Mouse (Mus musculus): ENCODE measurements around the gene Nfkbiz. TPM values are rescaled to one million over a fixed set of nuclear protein-coding genes. Genes with fewer than 3 reads are reported as not detected.

Gene Nfkbiz
- polyA plus RNA-seq, 1 experiment from 2014 or later, result 2.3 TPM

DNA sequence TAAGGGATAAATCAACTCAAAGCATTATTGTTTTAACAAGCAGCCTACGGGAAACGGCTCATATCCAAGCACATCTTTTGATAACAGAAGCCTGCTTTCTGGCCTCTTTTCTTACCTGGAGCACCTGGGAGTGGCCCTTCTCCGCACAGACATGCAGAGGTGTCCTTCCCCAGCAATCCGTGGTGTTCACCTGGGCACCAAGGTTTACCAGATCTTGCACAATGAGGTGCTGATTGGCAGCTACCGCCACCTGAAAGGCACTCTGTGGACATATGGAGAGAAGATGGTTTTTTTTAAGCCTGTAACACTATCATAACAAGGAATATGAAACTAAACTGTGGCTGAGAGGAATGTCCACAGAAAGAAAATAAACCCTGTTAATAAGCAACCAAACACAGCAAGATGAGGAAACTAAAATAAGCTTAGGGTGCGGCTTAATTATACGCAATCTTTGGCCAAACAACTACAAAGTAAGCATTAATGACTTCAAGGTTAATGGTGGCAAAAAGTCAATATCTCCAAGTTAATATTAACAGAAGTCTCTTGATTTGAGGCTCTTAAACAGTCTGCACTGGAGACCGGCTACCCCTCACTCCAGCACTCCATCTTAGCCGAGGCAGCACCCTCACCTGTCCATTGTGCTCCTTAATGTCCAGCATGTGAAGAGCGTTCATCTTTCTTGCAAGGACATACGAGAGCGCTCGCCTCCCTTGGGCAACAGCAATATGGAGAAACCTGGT, 22.3 kb downstream of the Nfkbiz start:
- H3K9ac ChIP-seq (ENCODE audit: low read length), result no peak overlapping the region
- H3K4me1 ChIP-seq (replicated peaks; ENCODE audit: control insufficient read depth, insufficient read depth, low read length), result peaks cover 2% of the 10 kb centered on the region; the same call in 1 of the 2 replicates
- 95% methylated on average over 13 of the region's 13 CpGs for WGBS
- no peaks in the 10 kb centered on the region; the same call in 1 of the 2 replicates for H3K36me3 ChIP-seq (ENCODE audit: control insufficient read depth, insufficient read depth, low read length)
- no peaks in the 10 kb centered on the region for H3K27me3 ChIP-seq (ENCODE audit: control insufficient read depth, insufficient read depth, low read length)
- H3K4me3 ChIP-seq (ENCODE audit: low read depth, low read length), result no peak overlapping the region
- H3K27ac ChIP-seq (ENCODE audit: low read depth, low read length), result no peak overlapping the region
- no peak for ATAC-seq (replicated peaks; ENCODE audit: low FRiP score)
- H3K4me2 ChIP-seq (ENCODE audit: low read depth, low read length, severe bottlenecking), result no peak overlapping the region
- H3K9me3 ChIP-seq (ENCODE audit: control insufficient read depth, low read length), result no peaks in the 10 kb centered on the region
- DNase-seq (ENCODE audit: low spot score), result no peak

DNA sequence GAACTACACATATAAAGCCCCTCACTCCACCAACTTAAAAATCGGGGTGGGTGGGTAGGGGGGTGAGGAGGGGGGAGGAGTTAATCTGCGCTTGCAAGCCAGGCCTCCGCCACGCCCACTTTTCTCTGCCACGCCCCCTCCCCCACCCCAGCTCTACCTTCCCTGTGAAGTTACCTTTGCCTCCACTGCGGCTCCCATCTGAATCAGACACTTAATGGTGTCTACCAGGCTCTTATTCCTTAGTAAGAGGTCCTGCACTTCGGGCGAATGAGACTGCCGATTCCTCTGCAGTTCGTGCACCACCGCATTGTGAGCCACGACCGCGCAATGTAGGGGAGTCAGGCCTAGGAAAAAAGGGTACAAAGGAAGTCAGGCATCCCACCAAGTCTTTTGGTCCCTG, 23.2 kb downstream of the Nfkbiz start:
- WGBS, result 83% methylated on average over 14 of the region's 14 CpGs
- Histone ChIP-seq H3K9me3 (ENCODE audit: control insufficient read depth, low read length) (no peaks in the 10 kb centered on the region), H3K27ac (ENCODE audit: low read depth, low read length) (no peak overlapping the region), H3K4me2 (ENCODE audit: low read depth, low read length, severe bottlenecking) (no peak overlapping the region), H3K4me1 (replicated peaks; ENCODE audit: control insufficient read depth, insufficient read depth, low read length) (0 out of 2 replicates have a peak, but pooled peaks cover under 1% of the 10 kb centered on the region), H3K27me3 (ENCODE audit: control insufficient read depth, insufficient read depth, low read length) (no peaks in the 10 kb centered on the region), H3K36me3 (ENCODE audit: control insufficient read depth, insufficient read depth, low read length) (no peaks in the 10 kb centered on the region; the same call in 1 of the 2 replicates), H3K9ac (ENCODE audit: low read length) (no peak overlapping the region), H3K4me3 (ENCODE audit: low read depth, low read length) (no peak overlapping the region)
- no peak for ATAC-seq (replicated peaks; ENCODE audit: low FRiP score)
- DNase-seq (ENCODE audit: low spot score), result no peak

GRCm38 (mm10) chr16:55814686-55815085, 24.0 kb downstream of the Nfkbiz start:
- no peak for DNase-seq (ENCODE audit: low spot score)

DNA sequence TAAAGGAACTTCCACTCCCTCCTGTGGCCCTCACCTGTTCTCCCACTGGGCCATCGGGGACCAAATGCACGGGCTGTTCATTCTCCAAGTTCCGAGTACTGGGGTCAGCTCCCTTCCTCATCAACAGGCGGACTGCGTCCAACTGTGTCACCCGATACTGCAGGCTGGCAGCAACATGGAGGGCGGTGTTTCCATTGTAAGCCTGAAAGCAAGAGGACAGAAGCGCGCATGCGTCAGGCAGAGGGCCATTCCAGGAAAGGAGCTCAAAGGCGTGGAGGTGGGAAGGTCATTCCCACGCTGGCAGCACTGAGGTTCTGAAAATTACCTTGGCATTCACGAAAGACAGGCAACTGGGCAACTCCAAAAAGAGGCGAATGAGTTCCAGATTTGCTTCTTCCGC, 24.8 kb downstream of the Nfkbiz start:
- Histone ChIP-seq H3K4me3 (ENCODE audit: low read depth, low read length) (no peak overlapping the region), H3K4me2 (ENCODE audit: low read depth, low read length, severe bottlenecking) (no peak overlapping the region), H3K9ac (ENCODE audit: low read length) (no peak overlapping the region), H3K9me3 (ENCODE audit: control insufficient read depth, low read length) (no peaks in the 10 kb centered on the region), H3K4me1 (replicated peaks; ENCODE audit: control insufficient read depth, insufficient read depth, low read length) (no peaks in the 10 kb centered on the region), H3K27ac (ENCODE audit: low read depth, low read length) (no peak overlapping the region), H3K27me3 (ENCODE audit: control insufficient read depth, insufficient read depth, low read length) (no peaks in the 10 kb centered on the region), H3K36me3 (ENCODE audit: control insufficient read depth, insufficient read depth, low read length) (no peaks in the 10 kb centered on the region; the same call in 1 of the 2 replicates)
- no peak for ATAC-seq (replicated peaks; ENCODE audit: low FRiP score)
- no peak for DNase-seq (ENCODE audit: low spot score)
- WGBS, result 89% methylated on average over 15 of the region's 15 CpGs

More at GRCm38 (mm10) chr16:55814686-55815085, 24.0 kb downstream of the Nfkbiz start:
- Histone ChIP-seq H3K27me3 (ENCODE audit: control insufficient read depth, insufficient read depth, low read length) (no peaks in the 10 kb centered on the region), H3K9ac (ENCODE audit: low read length) (no peak overlapping the region), H3K4me1 (replicated peaks; ENCODE audit: control insufficient read depth, insufficient read depth, low read length) (no peaks in the 10 kb centered on the region), H3K4me3 (ENCODE audit: low read depth, low read length) (no peak overlapping the region), H3K27ac (ENCODE audit: low read depth, low read length) (no peak overlapping the region), H3K4me2 (ENCODE audit: low read depth, low read length, severe bottlenecking) (no peak overlapping the region), H3K36me3 (ENCODE audit: control insufficient read depth, insufficient read depth, low read length) (no peaks in the 10 kb centered on the region; the same call in 1 of the 2 replicates), H3K9me3 (ENCODE audit: control insufficient read depth, low read length) (no peaks in the 10 kb centered on the region)
- WGBS, result 90% methylated on average over 6 of the region's 6 CpGs
- ATAC-seq (replicated peaks; ENCODE audit: low FRiP score), result no peak

- Histone ChIP-seq H3K9me3 (ENCODE audit: control insufficient read depth, low read length) (no peaks in the 10 kb centered on the region), H3K36me3 (ENCODE audit: control insufficient read depth, insufficient read depth, low read length) (no peaks in the 10 kb centered on the region; the same call in 1 of the 2 replicates), H3K4me2 (ENCODE audit: low read depth, low read length, severe bottlenecking) (no peak overlapping the region), H3K4me1 (replicated peaks; ENCODE audit: control insufficient read depth, insufficient read depth, low read length) (no peaks in the 10 kb centered on the region), H3K9ac (ENCODE audit: low read length) (no peak overlapping the region), H3K27ac (ENCODE audit: low read depth, low read length) (no peak overlapping the region), H3K4me3 (ENCODE audit: low read depth, low read length) (no peak overlapping the region), H3K27me3 (ENCODE audit: control insufficient read depth, insufficient read depth, low read length) (no peaks in the 10 kb centered on the region)
- 89% methylated on average over 6 of the region's 6 CpGs for WGBS
- DNase-seq (ENCODE audit: low spot score) (no peak), ATAC-seq (replicated peaks; ENCODE audit: low FRiP score) (no peak)
Observed at GRCm38 (mm10) chr16:55811792-55812191, 26.9 kb downstream of the Nfkbiz start.

DNA sequence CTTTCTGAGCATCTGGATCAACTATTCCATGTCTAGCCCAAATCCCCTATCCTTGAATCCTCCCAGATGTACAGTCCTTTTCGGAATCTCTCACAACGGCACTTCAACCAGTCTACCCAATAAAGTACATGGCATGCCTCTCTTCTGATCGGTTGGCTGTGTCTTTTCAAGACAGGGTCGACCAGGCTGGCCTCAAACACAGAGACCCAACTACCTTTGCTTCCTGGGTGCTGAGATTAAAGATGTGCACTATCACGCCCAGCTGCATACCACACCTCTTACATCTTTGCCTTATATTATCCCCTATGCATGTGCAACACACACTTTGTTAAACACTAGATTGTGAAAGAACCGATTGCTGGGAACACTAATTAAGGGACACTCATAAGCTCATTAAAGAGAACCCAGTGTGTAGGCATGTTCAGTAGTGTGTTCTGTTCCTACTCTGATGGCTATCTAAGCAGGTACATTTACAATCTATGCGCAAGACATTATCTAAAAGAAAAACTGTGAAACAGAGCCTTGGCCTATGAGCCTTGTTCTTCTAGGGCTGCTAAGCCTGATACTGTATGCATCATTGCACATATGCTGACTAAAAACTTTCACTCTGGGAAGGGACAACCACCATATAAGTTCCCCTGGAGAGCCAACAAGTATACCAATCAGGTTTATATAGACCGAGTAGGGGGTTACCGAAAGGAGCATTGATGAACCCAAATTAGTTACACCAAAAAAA, 28.8 kb downstream of the Nfkbiz start:
- Histone ChIP-seq H3K9me3 (ENCODE audit: control insufficient read depth, low read length) (no peaks in the 10 kb centered on the region), H3K36me3 (ENCODE audit: control insufficient read depth, insufficient read depth, low read length) (no peaks in the 10 kb centered on the region; the same call in 1 of the 2 replicates), H3K27ac (ENCODE audit: low read depth, low read length) (no peak overlapping the region), H3K4me2 (ENCODE audit: low read depth, low read length, severe bottlenecking) (no peak overlapping the region), H3K4me1 (replicated peaks; ENCODE audit: control insufficient read depth, insufficient read depth, low read length) (no peaks in the 10 kb centered on the region), H3K9ac (ENCODE audit: low read length) (no peak overlapping the region), H3K27me3 (ENCODE audit: control insufficient read depth, insufficient read depth, low read length) (no peaks in the 10 kb centered on the region), H3K4me3 (ENCODE audit: low read depth, low read length) (no peak overlapping the region)
- 93% methylated on average over 9 of the region's 9 CpGs for WGBS
- no peak for ATAC-seq (replicated peaks; ENCODE audit: low FRiP score)
- DNase-seq (ENCODE audit: low spot score), result no peak

DNA sequence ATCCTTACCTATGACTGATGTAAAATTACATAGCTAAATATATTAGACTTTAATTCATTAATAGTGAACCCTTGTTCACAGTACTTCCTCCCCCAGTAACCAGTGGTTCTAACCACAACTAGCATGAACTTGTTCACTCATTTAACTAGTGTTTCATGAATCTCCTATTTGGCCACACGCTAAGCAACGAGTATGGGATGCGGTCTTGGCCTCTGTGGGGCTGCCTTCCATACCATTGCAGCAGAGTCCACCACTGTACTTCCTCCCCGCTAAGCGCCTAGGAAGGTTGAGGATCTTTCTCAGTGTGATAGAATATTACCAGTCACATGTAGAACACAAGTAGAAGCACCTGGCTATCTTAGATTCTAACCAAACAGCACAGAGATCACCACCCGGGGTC, 29.4 kb downstream of the Nfkbiz start:
- Histone ChIP-seq H3K9ac (ENCODE audit: low read length) (no peak overlapping the region), H3K9me3 (ENCODE audit: control insufficient read depth, low read length) (no peaks in the 10 kb centered on the region), H3K4me1 (replicated peaks; ENCODE audit: control insufficient read depth, insufficient read depth, low read length) (no peaks in the 10 kb centered on the region), H3K27me3 (ENCODE audit: control insufficient read depth, insufficient read depth, low read length) (no peaks in the 10 kb centered on the region), H3K27ac (ENCODE audit: low read depth, low read length) (no peak overlapping the region), H3K4me3 (ENCODE audit: low read depth, low read length) (no peak overlapping the region), H3K36me3 (ENCODE audit: control insufficient read depth, insufficient read depth, low read length) (no peaks in the 10 kb centered on the region; the same call in 1 of the 2 replicates), H3K4me2 (ENCODE audit: low read depth, low read length, severe bottlenecking) (no peak overlapping the region)
- no peak for ATAC-seq (replicated peaks; ENCODE audit: low FRiP score)
- 97% methylated on average over 6 of the region's 6 CpGs for whole genome bisulfite sequencing
- DNase-seq (ENCODE audit: low spot score), result no peak

DNA sequence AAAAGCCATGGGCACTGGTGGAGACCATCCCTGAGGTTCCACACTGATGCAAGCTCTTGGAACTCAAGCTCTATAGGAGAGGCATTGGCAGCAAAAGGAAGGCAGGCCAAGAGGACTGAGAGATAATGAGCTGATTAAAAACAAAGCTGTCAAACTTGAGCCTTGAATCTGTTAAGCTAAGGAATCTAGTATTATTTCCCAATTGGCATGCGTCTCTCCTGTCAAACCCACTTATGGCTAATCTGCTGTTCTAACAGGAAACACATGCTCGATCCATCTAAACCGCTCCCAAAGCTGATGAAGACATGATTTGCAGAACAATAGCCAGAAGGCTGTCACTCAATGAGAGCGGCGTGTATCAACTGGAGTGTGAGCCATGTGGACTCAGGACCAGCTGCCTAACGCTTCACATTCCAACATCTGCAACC, 31.2 kb downstream of the Nfkbiz start:
- no peaks in the 10 kb centered on the region for H3K9me3 ChIP-seq (ENCODE audit: control insufficient read depth, low read length)
- no peak overlapping the region for H3K4me2 ChIP-seq (ENCODE audit: low read depth, low read length, severe bottlenecking)
- no peak for DNase-seq (ENCODE audit: low spot score)
- no peaks in the 10 kb centered on the region for H3K27me3 ChIP-seq (ENCODE audit: control insufficient read depth, insufficient read depth, low read length)
- no peaks in the 10 kb centered on the region for H3K4me1 ChIP-seq (replicated peaks; ENCODE audit: control insufficient read depth, insufficient read depth, low read length)
- no peaks in the 10 kb centered on the region; the same call in 1 of the 2 replicates for H3K36me3 ChIP-seq (ENCODE audit: control insufficient read depth, insufficient read depth, low read length)
- H3K4me3 ChIP-seq (ENCODE audit: low read depth, low read length), result no peak overlapping the region
- H3K9ac ChIP-seq (ENCODE audit: low read length), result no peak overlapping the region
- ATAC-seq (replicated peaks; ENCODE audit: low FRiP score), result 0 out of 2 replicates have a peak, but pooled peaks have one; percentile 39
- no peak overlapping the region for H3K27ac ChIP-seq (ENCODE audit: low read depth, low read length)
- WGBS, result 70% methylated on average over 6 of the region's 6 CpGs
